Mouse (Mus musculus) testis, adult 2 months (tissue): ENCODE data around the gene Appl1.

Experiments
- CTCF ChIP-seq: fragments of 200-500 bp; IDR thresholded peaks from 2 replicates; pipeline ENCODE4 v1.5.1; 2012; ENCODE audit warnings: low read depth, mild to moderate bottlenecking, inconsistent platforms, low read length, moderate library complexity; ENCODE audit not compliant: control insufficient read depth, insufficient read depth, insufficient replicate concordance
- POLR2A ChIP-seq: fragments of 200-500 bp; IDR thresholded peaks from 2 replicates; pipeline ENCODE4 v1.6.1; 2012; ENCODE audit warnings: low read depth, mild to moderate bottlenecking, inconsistent platforms, low read length, moderate library complexity; ENCODE audit not compliant: control insufficient read depth

DNA sequence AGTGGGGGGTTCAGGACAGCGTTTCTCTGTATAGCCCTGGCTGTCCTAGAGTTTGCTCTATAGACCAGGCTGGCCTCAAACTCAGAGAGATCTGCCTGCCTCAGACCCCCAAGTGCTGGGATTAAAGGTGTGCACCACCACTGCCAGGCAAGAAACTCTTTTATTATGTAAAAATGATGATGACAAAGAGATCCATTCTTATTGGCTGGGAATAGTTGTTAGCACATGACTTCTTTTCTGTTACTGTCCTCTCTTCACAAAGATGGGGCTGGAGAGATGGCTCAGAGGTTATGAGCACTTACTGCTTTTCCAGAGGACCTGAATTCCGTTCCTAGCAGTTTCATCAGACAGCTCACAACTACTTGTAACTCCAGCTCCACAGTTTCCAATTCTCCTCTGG lies 91.1 kb downstream of the Appl1 start:
- TF ChIP-seq CTCF = no peak
- no peak for TF ChIP-seq POLR2A
